Mouse (Mus musculus) adrenal gland, postnatal 36 days (tissue): ENCODE measurements around the gene Defb6. TPM values are rescaled to one million over a fixed set of nuclear protein-coding genes. Genes with fewer than 3 reads are reported as not detected.

ENCODE experiments used
- DNase-seq, 2 experiments: peaks; one replicate each; pipeline ENCODE4 v3.0.0; 2021; ENCODE audit warnings: mixed read lengths in 1 of 2
- long read RNA-seq, 2 experiments: library from polyadenylated mRNA; stranded (forward); transcript quantifications; one replicate each; pipeline ENCODE4 v2.0.0; 2021; ENCODE audit warnings: borderline sequencing depth in 2 of 2
- total RNA-seq, 2 experiments: library from RNA; stranded (reverse); gene quantifications; 2 replicates each; pipeline ENCODE4 v1.2.3; 2021

The Defb6 gene
- not detected for total RNA-seq
- long read RNA-seq, experiment 1, result 0 reads
- long read RNA-seq, experiment 2, result 0 reads

- no peak for DNase-seq
Measured at GRCm38 (mm10) chr8:19225161-19225560, at the start of gene Defb6. TSS of gene Defb6 (plus strand) at chr8:19225478.

- no peak for DNase-seq
Measured at GRCm38 (mm10) chr8:19238101-19238500, 12.8 kb downstream of the Defb6 start.

- DNase-seq, result no peak
Measured at GRCm38 (mm10) chr8:19239616-19240015, 14.3 kb downstream of the Defb6 start, which contains the start of gene Defb46. TSS of gene Defb46 (plus strand) at chr8:19239916.

- no peak for DNase-seq
Measured at GRCm38 (mm10) chr8:19247280-19247679, 22.0 kb downstream of the Defb6 start, which contains the start of gene Defb5. TSS of gene Defb5 (plus strand) at chr8:19247580.

GRCm38 (mm10) chr8:19258136-19258535, 32.9 kb downstream of the Defb6 start:
- no peak for DNase-seq

- DNase-seq, result no peak
Measured at GRCm38 (mm10) chr8:19259667-19260066, 34.4 kb downstream of the Defb6 start.

Other genes with a start within 250 kb of the Defb6 start
- gene Defb40, start 247.2 kb upstream of the Defb6 start, total RNA-seq, result not detected
- gene Defb37, start 234.4 kb upstream of the Defb6 start, total RNA-seq, result not detected
- not detected for gene Defb38, start 198.9 kb upstream of the Defb6 start, total RNA-seq
- not detected for gene Defb39, start 160.7 kb upstream of the Defb6 start, total RNA-seq
- not detected for gene Defb12, start 110.6 kb upstream of the Defb6 start, total RNA-seq
- gene Defb34, start 101.7 kb upstream of the Defb6 start, total RNA-seq, result not detected
- gene Gm45826, start 84.7 kb upstream of the Defb6 start, total RNA-seq, result not detected
- gene Defb14, start 31.1 kb upstream of the Defb6 start, total RNA-seq, result not detected
- not detected for gene Defb4, start 26.8 kb upstream of the Defb6 start, total RNA-seq
- not detected for gene Defb46, start 14.4 kb downstream of the Defb6 start, total RNA-seq
- gene Defb5, start 22.1 kb downstream of the Defb6 start, total RNA-seq, result not detected
- not detected for gene Defb3, start 67.9 kb downstream of the Defb6 start, total RNA-seq
- not detected for gene Defb8, start 222.1 kb downstream of the Defb6 start, total RNA-seq